Mouse (Mus musculus) liver, postnatal 0 days (tissue): ENCODE data around the gene Eif2b4.
"Not testable (repeated sequence)": the region's sequence is repeated elsewhere in the genome, so short reads cannot be mapped to it uniquely, and the experiment has no call there.

Source experiments
- CTCF ChIP-seq: sonication (generic); IDR thresholded peaks from 2 replicates; pipeline ENCODE4 v1.5.1; 2016; ENCODE audit warnings: antibody characterized with exemption, low read depth
- EP300 ChIP-seq: IDR thresholded peaks from 2 replicates; pipeline ENCODE4 v1.6.1; 2016; ENCODE audit warnings: antibody characterized with exemption, low read depth, mild to moderate bottlenecking

- TF ChIP-seq EP300 = not testable (repeated sequence)
- TF ChIP-seq CTCF = peak; percentile 20; the same call in 1 of the 2 replicates
Observed at GRCm38 (mm10) chr5:31216554-31216953, 23.3 kb upstream of the Eif2b4 start.
